Mouse (Mus musculus): ENCODE measurements at regions not wholly inside any gene's neighbourhood (a gene's known extent, or its start where the extent isn't known, plus 50 kb on each side); places are given as distances from the start of the nearest gene placed in this dataset.

- no peak for TF ChIP-seq CTCF (IDR thresholded peaks at IDR 0.05; ENCODE audit: low read depth)
- no peak for TF ChIP-seq EP300 (IDR thresholded peaks at IDR 0.05; ENCODE audit: low read depth)
Measured at GRCm38 (mm10) chr1:76394038-76394437, 848.0 kb downstream of the Slc4a3 start.

All from heart, postnatal 0 days (tissue).